Mouse (Mus musculus) right cerebral cortex, adult 18-20 months (tissue): ENCODE results near the gene Hist1h1a.
"Not testable (repeated sequence)": the region's sequence is repeated elsewhere in the genome, so short reads cannot be mapped to it uniquely, and the experiment has no call there.

Experiments used
- DNase-seq: peaks from one replicate; pipeline ENCODE4 v3.0.0; 2022; ENCODE audit warnings: mixed read lengths

Hist1h1a gene

GRCm38 (mm10) chr13:23760972-23761864, 2.2 kb upstream of the Hist1h1a start, which contains the start of gene Hist1h4a:
TSS of gene Hist1h4a (minus strand) at chr13:23761230.
- peak; percentile 99 for DNase-seq

- peak; percentile 70 for DNase-seq
Measured at GRCm38 (mm10) chr13:23761871-23762821, 1.3 kb upstream of the Hist1h1a start, which contains the start of gene Hist1h3a. TSS of gene Hist1h3a (minus strand) at chr13:23762386.

GRCm38 (mm10) chr13:23763242-23763585, 252 bp upstream of the Hist1h1a start:
- no peak for DNase-seq

GRCm38 (mm10) chr13:23764324-23765171, 1.1 kb downstream of the Hist1h1a start:
- no peak for DNase-seq

GRCm38 (mm10) chr13:23765172-23765513, 1.7 kb downstream of the Hist1h1a start:
- DNase-seq = no peak

GRCm38 (mm10) chr13:23766772-23767171, 3.3 kb downstream of the Hist1h1a start:
- DNase-seq = no peak

GRCm38 (mm10) chr13:23768834-23769397, 5.5 kb downstream of the Hist1h1a start:
- DNase-seq = no peak

- DNase-seq = not testable (repeated sequence)
Measured at GRCm38 (mm10) chr13:23769613-23770012, 6.1 kb downstream of the Hist1h1a start, which contains the start of gene Trim38. TSS of gene Trim38 (plus strand) at chr13:23769913.

- peak; percentile 63 for DNase-seq
Measured at GRCm38 (mm10) chr13:23772561-23773313, 9.3 kb downstream of the Hist1h1a start.

- no peak for DNase-seq
Measured at GRCm38 (mm10) chr13:23778339-23778738, 14.9 kb downstream of the Hist1h1a start.

GRCm38 (mm10) chr13:23779025-23779424, 15.6 kb downstream of the Hist1h1a start:
- no peak for DNase-seq

GRCm38 (mm10) chr13:23792520-23792919, 29.1 kb downstream of the Hist1h1a start:
- peak; percentile 41 for DNase-seq

- no peak for DNase-seq
Measured at GRCm38 (mm10) chr13:23799405-23799804, 35.9 kb downstream of the Hist1h1a start.

GRCm38 (mm10) chr13:23804532-23804931, 41.1 kb downstream of the Hist1h1a start:
- no peak for DNase-seq

GRCm38 (mm10) chr13:23806422-23807052, 43.1 kb downstream of the Hist1h1a start, which contains the start of gene Slc17a2:
TSS of gene Slc17a2 (plus strand) at chr13:23806993.
- DNase-seq = no peak
